Mouse (Mus musculus): ENCODE data around the gene Bach1.

DNA sequence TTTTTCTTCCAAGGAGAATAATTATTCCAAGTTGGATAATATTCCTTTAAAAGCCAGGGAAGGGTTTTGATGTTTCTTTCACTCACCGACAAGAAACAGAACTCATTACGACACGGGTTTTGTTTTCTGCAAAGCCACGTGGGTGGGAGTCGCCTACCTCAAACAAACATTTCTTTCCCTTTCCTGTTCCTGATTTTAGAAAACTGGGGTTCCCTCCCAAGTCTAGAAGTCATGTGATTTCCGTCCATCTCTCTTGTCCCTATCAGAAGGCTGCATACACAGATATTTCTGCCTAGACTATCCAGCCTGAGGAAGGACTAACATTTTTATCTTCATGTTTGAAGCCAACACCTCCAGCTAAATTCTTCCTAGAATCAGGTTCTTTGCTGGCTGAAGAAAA is 34.9 kb upstream of the Bach1 start:
- TF ChIP-seq CTCF (IDR thresholded peaks at IDR 0.05; ENCODE audit: insufficient read depth, low read length) (no peak), POLR2A (IDR thresholded peaks at IDR 0.05; ENCODE audit: borderline replicate concordance, extremely low read depth, low read depth, low read length) (no peak)
